16 mouse cellular contexts compared by ENCODE assay signal in genomic region chr2:83929478-83930088, GRCm38 (mm10). TPM values are rescaled to one million over a fixed set of nuclear protein-coding genes. Genes with fewer than 3 reads are reported as not detected.
DNase-seq lines count a peak whose midpoint lies in the region; ATAC-seq and TF ChIP-seq lines count a peak whose summit lies in the region.
"Had no signal": no experiment of that assay in that cellular context is flagged by ENCODE, and none has a peak within 500 bp of the region (broad histone marks: within the 10 kb centered on the region; RNA-seq: fewer than 3 reads in every experiment).

No protein-coding gene starts in this region.

- H3K9ac ChIP-seq in kidney, postnatal 0 days (ENCODE audit: low read depth, low read length), result no peak overlapping the region
- H3K9ac ChIP-seq: hindbrain, embryonic 13.5 days; limb, embryonic 13.5 days; lung, embryonic 15.5 days had no signal

- peak; percentile 21 for DNase-seq in kidney, postnatal 0 days (ENCODE audit: low spot score)
- no peak for DNase-seq in kidney, adult 2 months
- DNase-seq in CD4-positive helper T cell, adult 2 months (ENCODE audit: low read depth, low spot score), result peak; percentile 62
- no peak for DNase-seq in frontal cortex, postnatal 14 days (ENCODE audit: low spot score in 2 of 2)
- DNase-seq in left cerebral cortex, adult 2 months (ENCODE audit: extremely low spot score in 1 of 2, low spot score in 2 of 2), result no peak
- DNase-seq in frontal cortex, adult 2 months (ENCODE audit: extremely low spot score in 1 of 2, low spot score in 1 of 2), result no peak
- DNase-seq: cerebellum, postnatal 36 days had no signal

- no peaks in the 10 kb centered on the region for H3K4me1 ChIP-seq in kidney, postnatal 0 days (replicated peaks; ENCODE audit: insufficient read depth, low read length)
- no peaks in the 10 kb centered on the region for H3K4me1 ChIP-seq in kidney, adult 2 months (ENCODE audit: control insufficient read depth, insufficient read depth, low read length)
- peaks cover 10% of the 10 kb centered on the region for H3K4me1 ChIP-seq in bone marrow macrophage, adult 2 months (ENCODE audit: control insufficient read depth, insufficient read depth, low read length)
- H3K4me1 ChIP-seq: heart, embryonic 10.5 days; hindbrain, embryonic 13.5 days; limb, embryonic 13.5 days; lung, embryonic 15.5 days had no signal

- H3K4me2 ChIP-seq in kidney, postnatal 0 days (ENCODE audit: low read length), result no peak overlapping the region
- H3K4me2 ChIP-seq: hindbrain, embryonic 13.5 days; limb, embryonic 13.5 days; lung, embryonic 15.5 days had no signal

- H3K27me3 ChIP-seq in kidney, postnatal 0 days (ENCODE audit: insufficient read depth, low read length), result no peaks in the 10 kb centered on the region
- no peaks in the 10 kb centered on the region for H3K27me3 ChIP-seq in kidney, adult 2 months (replicated peaks; ENCODE audit: control insufficient read depth, insufficient read depth, low read length)
- H3K27me3 ChIP-seq: hindbrain, embryonic 13.5 days; limb, embryonic 13.5 days; lung, embryonic 15.5 days had no signal

- H3K27ac ChIP-seq in kidney, postnatal 0 days, result no peak overlapping the region
- no peak overlapping the region for H3K27ac ChIP-seq in kidney, adult 2 months (ENCODE audit: insufficient read depth, low read depth, low read length)
- H3K27ac ChIP-seq in bone marrow macrophage, adult 2 months (ENCODE audit: insufficient read depth, low read depth, low read length), result peak overlapping the region; percentile 51
- H3K27ac ChIP-seq in left cerebral cortex, adult 2 months, result no peak overlapping the region
- H3K27ac ChIP-seq: heart, embryonic 10.5 days; hindbrain, embryonic 13.5 days; limb, embryonic 13.5 days; lung, embryonic 15.5 days had no signal

- intact Hi-C loops in left cerebral cortex, adult 2 months (cut with DNase I), result no loop called here

- TF ChIP-seq POLR2A in kidney, adult 2 months (IDR thresholded peaks at IDR 0.05; ENCODE audit: low read depth, low read length), result no peak
- no peak for TF ChIP-seq POLR2A in bone marrow macrophage, adult 2 months (IDR thresholded peaks at IDR 0.05; ENCODE audit: borderline replicate concordance, low read depth, low read length)

- WGBS in kidney, postnatal 0 days, result 31% methylated on average over 2 of the region's 2 CpGs
- WGBS in kidney, adult 2 months, result 35% methylated on average over 2 of the region's 2 CpGs

- H3K36me3 ChIP-seq in kidney, postnatal 0 days (ENCODE audit: insufficient read depth, low read length), result no peaks in the 10 kb centered on the region
- no peaks in the 10 kb centered on the region for H3K36me3 ChIP-seq in kidney, adult 2 months (ENCODE audit: control insufficient read depth, insufficient read depth, low read length)
- H3K36me3 ChIP-seq: heart, embryonic 10.5 days; hindbrain, embryonic 13.5 days; limb, embryonic 13.5 days; lung, embryonic 15.5 days had no signal

- no peak overlapping the region for H3K4me3 ChIP-seq in kidney, postnatal 0 days (replicated peaks; ENCODE audit: low read depth, low read length)
- no peak overlapping the region for H3K4me3 ChIP-seq in kidney, adult 2 months (ENCODE audit: insufficient read depth, low read depth, low read length)
- H3K4me3 ChIP-seq in bone marrow macrophage, adult 2 months (ENCODE audit: insufficient read depth, low read length), result no peak overlapping the region
- H3K4me3 ChIP-seq in left cerebral cortex, adult 2 months, result no peak overlapping the region
- H3K4me3 ChIP-seq: heart, embryonic 10.5 days; hindbrain, embryonic 13.5 days; limb, embryonic 13.5 days; lung, embryonic 15.5 days had no signal

- no peak for ATAC-seq in kidney, postnatal 0 days (replicated peaks; ENCODE audit: low FRiP score, low read depth)
- peak; percentile 79 for ATAC-seq in monocyte, adult 5-6 weeks (replicated peaks; ENCODE audit: insufficient number of reproducible peaks, low FRiP score, low TSS enrichment, poor library complexity, severe bottlenecking)
- ATAC-seq: midbrain, embryonic 16.5 days had no signal

- no peak for TF ChIP-seq CTCF in kidney, postnatal 0 days (IDR thresholded peaks at IDR 0.05; ENCODE audit: low read depth)
- TF ChIP-seq CTCF in kidney, adult 2 months (conservative IDR thresholded peaks at IDR 0.05; ENCODE audit: insufficient read depth, insufficient read length, low read depth, low read length), result no peak
- no peak for TF ChIP-seq CTCF in bone marrow macrophage, adult 2 months (IDR thresholded peaks at IDR 0.05; ENCODE audit: low read depth, low read length)
- TF ChIP-seq CTCF in left cerebral cortex, adult 2 months (IDR thresholded peaks at IDR 0.05), result no peak

- H3K9me3 ChIP-seq in kidney, postnatal 0 days (replicated peaks; ENCODE audit: low read length), result no peaks in the 10 kb centered on the region
- H3K9me3 ChIP-seq: heart, embryonic 10.5 days; hindbrain, embryonic 13.5 days; limb, embryonic 13.5 days; lung, embryonic 15.5 days had no signal

RNA-seq across cellular contexts. Expression of gene Zswim2, which starts 11.4 kb away (rescaled TPM):
- polyA plus RNA-seq in kidney, postnatal 0 days (2015; fragmentation: Nextera tagmentation; extraction: Ambion mirVana), result not detected in 2 replicates
- not detected in 2 replicates for polyA plus RNA-seq in kidney, adult 2 months (2012; rRNA removed)
- polyA plus RNA-seq in bone marrow macrophage, adult 2 months (2012; ENCODE audit: insufficient read depth, insufficient read length, missing spikeins), result not detected in 2 replicates
- total RNA-seq in monocyte, adult 5-6 weeks (2017), result not detected in 3 replicates
- total RNA-seq in left cerebral cortex, adult 2 months (2021), result not detected
- polyA plus RNA-seq in frontal cortex, adult 2 months (2012; rRNA removed), result not detected in 2 replicates
- total RNA-seq: layer of hippocampus, postnatal 14 days had no signal
- polyA plus RNA-seq: heart, embryonic 10.5 days; hindbrain, embryonic 13.5 days; kidney, embryonic 16.5 days; limb, embryonic 13.5 days; midbrain, embryonic 16.5 days had no signal

RNA-seq across cellular contexts. Expression of gene Gm13698, which starts 25.9 kb away (rescaled TPM):
- not detected in 2 replicates for polyA plus RNA-seq in kidney, postnatal 0 days (2015; fragmentation: Nextera tagmentation; extraction: Ambion mirVana)
- polyA plus RNA-seq in kidney, adult 2 months (2012; rRNA removed), result not detected in 2 replicates
- not detected in 2 replicates for polyA plus RNA-seq in bone marrow macrophage, adult 2 months (2012; ENCODE audit: insufficient read depth, insufficient read length, missing spikeins)
- total RNA-seq in monocyte, adult 5-6 weeks (2017), result not detected in 3 replicates
- total RNA-seq in left cerebral cortex, adult 2 months (2021), result 1 to 10 TPM; 1.6 to 1.7 TPM
- polyA plus RNA-seq in frontal cortex, adult 2 months (2012; rRNA removed), result not detected in 2 replicates
- polyA plus RNA-seq: heart, embryonic 10.5 days; hindbrain, embryonic 13.5 days; kidney, embryonic 16.5 days; limb, embryonic 13.5 days; lung, embryonic 15.5 days; midbrain, embryonic 16.5 days had no signal

RNA-seq across cellular contexts. Expression of gene Gm13693, which starts 31.7 kb away (rescaled TPM):
- not detected in 2 replicates for polyA plus RNA-seq in kidney, postnatal 0 days (2015; fragmentation: Nextera tagmentation; extraction: Ambion mirVana)
- polyA plus RNA-seq in kidney, adult 2 months (2012; rRNA removed), result not detected in 2 replicates
- polyA plus RNA-seq in bone marrow macrophage, adult 2 months (2012; ENCODE audit: insufficient read depth, insufficient read length, missing spikeins), result not detected in 2 replicates
- total RNA-seq in monocyte, adult 5-6 weeks (2017), result not detected in 3 replicates
- total RNA-seq in left cerebral cortex, adult 2 months (2021), result 1 to 10 TPM; 1.6 to 1.7 TPM
- not detected in 2 replicates for polyA plus RNA-seq in frontal cortex, adult 2 months (2012; rRNA removed)
- polyA plus RNA-seq: heart, embryonic 10.5 days; hindbrain, embryonic 13.5 days; kidney, embryonic 16.5 days; limb, embryonic 13.5 days; lung, embryonic 15.5 days; midbrain, embryonic 16.5 days had no signal

RNA-seq across cellular contexts. Expression of gene Gm13695, which starts 37.5 kb away (rescaled TPM):
- not detected in 2 replicates for polyA plus RNA-seq in kidney, postnatal 0 days (2015; fragmentation: Nextera tagmentation; extraction: Ambion mirVana)
- polyA plus RNA-seq in kidney, adult 2 months (2012; rRNA removed), result not detected in 2 replicates
- polyA plus RNA-seq in bone marrow macrophage, adult 2 months (2012; ENCODE audit: insufficient read depth, insufficient read length, missing spikeins), result not detected in 2 replicates
- total RNA-seq in monocyte, adult 5-6 weeks (2017), result not detected in 3 replicates
- not detected for total RNA-seq in left cerebral cortex, adult 2 months (2021)
- not detected in 2 replicates for polyA plus RNA-seq in frontal cortex, adult 2 months (2012; rRNA removed)
- polyA plus RNA-seq: heart, embryonic 10.5 days; hindbrain, embryonic 13.5 days; kidney, embryonic 16.5 days; limb, embryonic 13.5 days; lung, embryonic 15.5 days; midbrain, embryonic 16.5 days had no signal

RNA-seq across cellular contexts. Expression of gene Gm13696, which starts 43.3 kb away (rescaled TPM):
- polyA plus RNA-seq in kidney, postnatal 0 days (2015; fragmentation: Nextera tagmentation; extraction: Ambion mirVana), result not detected in 2 replicates
- not detected in 2 replicates for polyA plus RNA-seq in kidney, adult 2 months (2012; rRNA removed)
- not detected in 2 replicates for polyA plus RNA-seq in bone marrow macrophage, adult 2 months (2012; ENCODE audit: insufficient read depth, insufficient read length, missing spikeins)
- not detected in 3 replicates for total RNA-seq in monocyte, adult 5-6 weeks (2017)
- total RNA-seq in left cerebral cortex, adult 2 months (2021), result 1 to 10 TPM; 1.6 to 1.7 TPM
- polyA plus RNA-seq in frontal cortex, adult 2 months (2012; rRNA removed), result not detected in 2 replicates
- polyA plus RNA-seq: heart, embryonic 10.5 days; hindbrain, embryonic 13.5 days; kidney, embryonic 16.5 days; limb, embryonic 13.5 days; lung, embryonic 15.5 days; midbrain, embryonic 16.5 days had no signal

Comparison
In these comparisons a context has a peak if more than half of its experiments do, and no peak if none do; other contexts are left out.
1. DNase-seq: peak in kidney, postnatal 0 days (single experiment) and CD4-positive helper T cell, adult 2 months (single experiment); none in kidney, adult 2 months (single experiment), frontal cortex, postnatal 14 days (0 of 2), left cerebral cortex, adult 2 months (0 of 2) and frontal cortex, adult 2 months (0 of 2).